Mouse (Mus musculus): ENCODE results near the gene Pgm5. TPM values are rescaled to one million over a fixed set of nuclear protein-coding genes. Genes with fewer than 3 reads are reported as not detected.

The Pgm5 gene
- polyA plus RNA-seq, 1 experiment from 2014 or later: 0.14 TPM

- H3K9me3 ChIP-seq (replicated peaks; ENCODE audit: control insufficient read depth, low read length): no peaks in the 10 kb centered on the region
- H3K27ac ChIP-seq (ENCODE audit: low read length): no peak overlapping the region
- no peak overlapping the region for H3K4me2 ChIP-seq (ENCODE audit: low read depth, low read length)
- H3K4me1 ChIP-seq (ENCODE audit: control insufficient read depth, low read depth, low read length): no peaks in the 10 kb centered on the region
- peaks cover 3% of the 10 kb centered on the region; the same call in 1 of the 2 replicates for H3K27me3 ChIP-seq (ENCODE audit: control insufficient read depth, insufficient read depth, low read depth, low read length)
- ATAC-seq (ENCODE audit: low read depth): no peak
- no peak overlapping the region for H3K9ac ChIP-seq (ENCODE audit: low read depth, low read length)
- no peaks in the 10 kb centered on the region for H3K36me3 ChIP-seq (ENCODE audit: control insufficient read depth, insufficient read depth)
- no peak overlapping the region for H3K4me3 ChIP-seq (ENCODE audit: low read depth, low read length)
- 53% methylated on average over 2 of the region's 2 CpGs for WGBS (ENCODE audit: insufficient replicate concordance)
Measured at GRCm38 (mm10) chr19:24873873-24874272, 12.2 kb upstream of the Pgm5 start.

GRCm38 (mm10) chr19:24871037-24871635 lies 9.5 kb upstream of the Pgm5 start:
- peaks cover 3% of the 10 kb centered on the region; the same call in 1 of the 2 replicates for H3K27me3 ChIP-seq (ENCODE audit: control insufficient read depth, insufficient read depth, low read depth, low read length)
- no peak overlapping the region for H3K4me3 ChIP-seq (ENCODE audit: low read depth, low read length)
- H3K4me2 ChIP-seq (ENCODE audit: low read depth, low read length): 0 out of 2 replicates have a peak overlapping the region, but pooled peaks have one; percentile 6
- H3K36me3 ChIP-seq (ENCODE audit: control insufficient read depth, insufficient read depth): no peaks in the 10 kb centered on the region
- 21% methylated on average over 18 of the region's 18 CpGs for WGBS (ENCODE audit: insufficient replicate concordance)
- H3K4me1 ChIP-seq (ENCODE audit: control insufficient read depth, low read depth, low read length): no peaks in the 10 kb centered on the region
- no peak for ATAC-seq (ENCODE audit: low read depth)
- H3K27ac ChIP-seq (ENCODE audit: low read length): no peak overlapping the region
- H3K9ac ChIP-seq (ENCODE audit: low read depth, low read length): no peak overlapping the region
- no peaks in the 10 kb centered on the region for H3K9me3 ChIP-seq (replicated peaks; ENCODE audit: control insufficient read depth, low read length)

GRCm38 (mm10) chr19:24865436-24865835 lies 3.8 kb upstream of the Pgm5 start:
- Histone ChIP-seq H3K4me3 (ENCODE audit: low read depth, low read length) (no peak overlapping the region), H3K27me3 (ENCODE audit: control insufficient read depth, insufficient read depth, low read depth, low read length) (peaks cover 18% of the 10 kb centered on the region), H3K4me1 (ENCODE audit: control insufficient read depth, low read depth, low read length) (no peaks in the 10 kb centered on the region), H3K27ac (ENCODE audit: low read length) (no peak overlapping the region), H3K4me2 (ENCODE audit: low read depth, low read length) (no peak overlapping the region), H3K36me3 (ENCODE audit: control insufficient read depth, insufficient read depth) (no peaks in the 10 kb centered on the region), H3K9me3 (replicated peaks; ENCODE audit: control insufficient read depth, low read length) (no peaks in the 10 kb centered on the region), H3K9ac (ENCODE audit: low read depth, low read length) (no peak overlapping the region)
- 58% methylated on average over 9 of the region's 9 CpGs for WGBS (ENCODE audit: insufficient replicate concordance)
- ATAC-seq (ENCODE audit: low read depth): no peak

GRCm38 (mm10) chr19:24861276-24861611 lies 411 bp downstream of the Pgm5 start:
- Histone ChIP-seq H3K9ac (ENCODE audit: low read depth, low read length) (no peak overlapping the region), H3K4me3 (ENCODE audit: low read depth, low read length) (peak overlapping the region; percentile 36), H3K27me3 (ENCODE audit: control insufficient read depth, insufficient read depth, low read depth, low read length) (peaks cover 19% of the 10 kb centered on the region), H3K27ac (ENCODE audit: low read length) (no peak overlapping the region), H3K4me2 (ENCODE audit: low read depth, low read length) (peak overlapping the region; percentile 35; the same call in 1 of the 2 replicates), H3K9me3 (replicated peaks; ENCODE audit: control insufficient read depth, low read length) (no peaks in the 10 kb centered on the region), H3K36me3 (ENCODE audit: control insufficient read depth, insufficient read depth) (no peaks in the 10 kb centered on the region), H3K4me1 (ENCODE audit: control insufficient read depth, low read depth, low read length) (no peaks in the 10 kb centered on the region)
- WGBS (ENCODE audit: insufficient replicate concordance): 18% methylated on average over 13 of the region's 13 CpGs
- ATAC-seq (ENCODE audit: low read depth): no peak

- no peaks in the 10 kb centered on the region for H3K4me1 ChIP-seq (ENCODE audit: control insufficient read depth, low read depth, low read length)
- WGBS (ENCODE audit: insufficient replicate concordance): 71% methylated on average over 21 of the region's 21 CpGs
- ATAC-seq (ENCODE audit: low read depth): no peak
- no peak overlapping the region for H3K27ac ChIP-seq (ENCODE audit: low read length)
- H3K27me3 ChIP-seq (ENCODE audit: control insufficient read depth, insufficient read depth, low read depth, low read length): no peaks in the 10 kb centered on the region
- no peak overlapping the region for H3K9ac ChIP-seq (ENCODE audit: low read depth, low read length)
- H3K36me3 ChIP-seq (ENCODE audit: control insufficient read depth, insufficient read depth): no peaks in the 10 kb centered on the region
- no peaks in the 10 kb centered on the region for H3K9me3 ChIP-seq (replicated peaks; ENCODE audit: control insufficient read depth, low read length)
- no peak overlapping the region for H3K4me2 ChIP-seq (ENCODE audit: low read depth, low read length)
- no peak overlapping the region for H3K4me3 ChIP-seq (ENCODE audit: low read depth, low read length)
Measured at GRCm38 (mm10) chr19:24851456-24852315, 10.0 kb downstream of the Pgm5 start.

GRCm38 (mm10) chr19:24848844-24849243 lies 12.8 kb downstream of the Pgm5 start:
- no peak for ATAC-seq (ENCODE audit: low read depth)
- no peak overlapping the region for H3K4me3 ChIP-seq (ENCODE audit: low read depth, low read length)
- WGBS (ENCODE audit: insufficient replicate concordance): 78% methylated on average over 2 of the region's 2 CpGs
- H3K36me3 ChIP-seq (ENCODE audit: control insufficient read depth, insufficient read depth): no peaks in the 10 kb centered on the region
- no peaks in the 10 kb centered on the region for H3K9me3 ChIP-seq (replicated peaks; ENCODE audit: control insufficient read depth, low read length)
- H3K4me2 ChIP-seq (ENCODE audit: low read depth, low read length): no peak overlapping the region
- H3K9ac ChIP-seq (ENCODE audit: low read depth, low read length): no peak overlapping the region
- H3K27me3 ChIP-seq (ENCODE audit: control insufficient read depth, insufficient read depth, low read depth, low read length): no peaks in the 10 kb centered on the region
- no peak overlapping the region for H3K27ac ChIP-seq (ENCODE audit: low read length)
- H3K4me1 ChIP-seq (ENCODE audit: control insufficient read depth, low read depth, low read length): no peaks in the 10 kb centered on the region

- no peaks in the 10 kb centered on the region for H3K36me3 ChIP-seq (ENCODE audit: control insufficient read depth, insufficient read depth)
- H3K4me2 ChIP-seq (ENCODE audit: low read depth, low read length): no peak overlapping the region
- no peak overlapping the region for H3K27ac ChIP-seq (ENCODE audit: low read length)
- no peak overlapping the region for H3K4me3 ChIP-seq (ENCODE audit: low read depth, low read length)
- no peaks in the 10 kb centered on the region for H3K4me1 ChIP-seq (ENCODE audit: control insufficient read depth, low read depth, low read length)
- 55% methylated on average over 7 of the region's 7 CpGs for WGBS (ENCODE audit: insufficient replicate concordance)
- no peak for ATAC-seq (ENCODE audit: low read depth)
- H3K9me3 ChIP-seq (replicated peaks; ENCODE audit: control insufficient read depth, low read length): no peaks in the 10 kb centered on the region
- H3K27me3 ChIP-seq (ENCODE audit: control insufficient read depth, insufficient read depth, low read depth, low read length): no peaks in the 10 kb centered on the region
- no peak overlapping the region for H3K9ac ChIP-seq (ENCODE audit: low read depth, low read length)
Measured at GRCm38 (mm10) chr19:24848345-24848744, 13.3 kb downstream of the Pgm5 start.

- H3K4me3 ChIP-seq (ENCODE audit: low read depth, low read length): no peak overlapping the region
- 35% methylated on average over 7 of the region's 7 CpGs for WGBS (ENCODE audit: insufficient replicate concordance)
- no peak overlapping the region for H3K4me2 ChIP-seq (ENCODE audit: low read depth, low read length)
- no peak overlapping the region for H3K27ac ChIP-seq (ENCODE audit: low read length)
- no peak overlapping the region for H3K9ac ChIP-seq (ENCODE audit: low read depth, low read length)
- H3K4me1 ChIP-seq (ENCODE audit: control insufficient read depth, low read depth, low read length): no peaks in the 10 kb centered on the region
- no peak for ATAC-seq (ENCODE audit: low read depth)
- H3K9me3 ChIP-seq (replicated peaks; ENCODE audit: control insufficient read depth, low read length): no peaks in the 10 kb centered on the region; the same call in 1 of the 2 replicates
- no peaks in the 10 kb centered on the region for H3K27me3 ChIP-seq (ENCODE audit: control insufficient read depth, insufficient read depth, low read depth, low read length)
- no peaks in the 10 kb centered on the region for H3K36me3 ChIP-seq (ENCODE audit: control insufficient read depth, insufficient read depth)
Measured at GRCm38 (mm10) chr19:24845007-24845546, 16.6 kb downstream of the Pgm5 start.

- Histone ChIP-seq H3K9ac (ENCODE audit: low read depth, low read length) (no peak overlapping the region), H3K36me3 (ENCODE audit: control insufficient read depth, insufficient read depth) (no peaks in the 10 kb centered on the region), H3K27me3 (ENCODE audit: control insufficient read depth, insufficient read depth, low read depth, low read length) (no peaks in the 10 kb centered on the region), H3K27ac (ENCODE audit: low read length) (no peak overlapping the region), H3K4me3 (ENCODE audit: low read depth, low read length) (no peak overlapping the region), H3K4me2 (ENCODE audit: low read depth, low read length) (no peak overlapping the region), H3K4me1 (ENCODE audit: control insufficient read depth, low read depth, low read length) (no peaks in the 10 kb centered on the region), H3K9me3 (replicated peaks; ENCODE audit: control insufficient read depth, low read length) (no peaks in the 10 kb centered on the region; the same call in 1 of the 2 replicates)
- ATAC-seq (ENCODE audit: low read depth): no peak
- WGBS (ENCODE audit: insufficient replicate concordance): 48% methylated on average over 3 of the region's 3 CpGs
Measured at GRCm38 (mm10) chr19:24842080-24842479, 19.6 kb downstream of the Pgm5 start.
